Mouse (Mus musculus): ENCODE data around the gene Arl8a. TPM values are rescaled to one million over a fixed set of nuclear protein-coding genes. Genes with fewer than 3 reads are reported as not detected.

Gene Arl8a
- polyA plus RNA-seq, 1 experiment from 2014 or later: 104 TPM

DNA sequence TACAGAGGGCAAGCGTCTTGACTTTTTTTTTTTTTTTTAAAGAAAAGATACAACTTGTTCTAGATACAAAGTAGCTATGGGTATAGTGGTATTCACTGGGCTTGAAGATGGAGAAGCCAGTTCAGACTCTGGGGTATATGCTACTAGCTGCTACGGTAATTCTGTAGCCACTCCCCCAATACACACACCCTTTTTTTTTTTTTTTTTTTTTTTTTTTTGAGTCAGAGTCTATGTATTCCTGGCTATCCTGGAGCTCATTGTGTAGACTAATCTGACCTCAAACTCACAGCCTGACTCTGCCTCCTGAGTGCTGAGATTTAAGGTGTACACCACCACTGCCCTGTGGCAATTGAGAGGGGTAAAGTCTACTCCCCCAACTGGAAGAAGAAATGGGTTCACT lies 4.2 kb upstream of the Arl8a start:
- Histone ChIP-seq H3K9ac (ENCODE audit: low read length) (no peak overlapping the region), H3K4me1 (ENCODE audit: control insufficient read depth, insufficient read depth, low read length) (no peaks in the 10 kb centered on the region), H3K4me2 (ENCODE audit: low read depth) (no peak overlapping the region), H3K27me3 (ENCODE audit: control insufficient read depth, insufficient read depth, low read length) (peaks cover 5% of the 10 kb centered on the region; the same call in 1 of the 2 replicates), H3K4me3 (ENCODE audit: low read depth, low read length) (no peak overlapping the region), H3K36me3 (ENCODE audit: control insufficient read depth, insufficient read depth, low read length) (no peaks in the 10 kb centered on the region), H3K9me3 (ENCODE audit: control insufficient read depth, low read length) (no peaks in the 10 kb centered on the region), H3K27ac (ENCODE audit: low read depth, low read length) (no peak overlapping the region)
- DNase-seq (ENCODE audit: low spot score) (no peak), ATAC-seq (ENCODE audit: insufficient read depth, low FRiP score, low TSS enrichment) (no peak)
- 75% methylated on average over 2 of the region's 2 CpGs for WGBS

DNA sequence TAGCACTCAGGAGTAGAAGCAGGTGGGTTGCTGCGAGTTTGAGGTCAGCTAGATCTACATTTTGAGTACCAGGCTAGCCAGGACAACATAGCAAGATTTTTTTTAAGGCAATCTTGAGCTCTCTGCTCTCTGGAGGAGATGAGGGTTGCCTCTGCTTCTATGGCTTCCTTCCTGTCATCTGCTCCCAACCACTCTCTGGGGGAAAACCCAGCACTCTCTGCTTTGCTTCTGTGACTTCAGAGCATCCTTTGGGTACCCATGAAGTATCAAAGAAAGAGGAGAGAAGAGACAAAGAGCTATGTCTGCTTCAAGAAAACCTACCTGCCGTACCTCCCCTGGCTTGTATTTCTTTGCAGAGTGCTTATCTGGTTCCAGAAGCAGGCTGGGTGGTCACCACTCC lies 2.7 kb upstream of the Arl8a start:
- DNase-seq (ENCODE audit: low spot score) (no peak), ATAC-seq (ENCODE audit: insufficient read depth, low FRiP score, low TSS enrichment) (no peak)
- peaks cover 8% of the 10 kb centered on the region for H3K4me1 ChIP-seq (ENCODE audit: control insufficient read depth, insufficient read depth, low read length)
- no peak overlapping the region for H3K4me3 ChIP-seq (ENCODE audit: low read depth, low read length)
- peaks cover 5% of the 10 kb centered on the region; the same call in 1 of the 2 replicates for H3K27me3 ChIP-seq (ENCODE audit: control insufficient read depth, insufficient read depth, low read length)
- H3K9ac ChIP-seq (ENCODE audit: low read length): no peak overlapping the region
- no peak overlapping the region for H3K27ac ChIP-seq (ENCODE audit: low read depth, low read length)
- WGBS: 78% methylated on average over 2 of the region's 2 CpGs
- no peak overlapping the region for H3K4me2 ChIP-seq (ENCODE audit: low read depth)
- H3K9me3 ChIP-seq (ENCODE audit: control insufficient read depth, low read length): no peaks in the 10 kb centered on the region
- no peaks in the 10 kb centered on the region for H3K36me3 ChIP-seq (ENCODE audit: control insufficient read depth, insufficient read depth, low read length)

GRCm38 (mm10) chr1:135146946-135147701 lies 500 bp downstream of the Arl8a start:
- WGBS: 0% methylated on average over 69 of the region's 69 CpGs
- Histone ChIP-seq H3K9me3 (ENCODE audit: control insufficient read depth, low read length) (no peaks in the 10 kb centered on the region), H3K9ac (ENCODE audit: low read length) (peak overlapping the region; percentile 92), H3K27ac (ENCODE audit: low read depth, low read length) (peak overlapping the region; percentile 75), H3K27me3 (ENCODE audit: control insufficient read depth, insufficient read depth, low read length) (peaks cover 5% of the 10 kb centered on the region; the same call in 1 of the 2 replicates), H3K4me1 (ENCODE audit: control insufficient read depth, insufficient read depth, low read length) (peaks cover 8% of the 10 kb centered on the region), H3K4me3 (ENCODE audit: low read depth, low read length) (peak overlapping the region; percentile 90), H3K36me3 (ENCODE audit: control insufficient read depth, insufficient read depth, low read length) (no peaks in the 10 kb centered on the region), H3K4me2 (ENCODE audit: low read depth) (peak overlapping the region; percentile 92)
- DNase-seq (ENCODE audit: low spot score) (peak; percentile 71), ATAC-seq (ENCODE audit: insufficient read depth, low FRiP score, low TSS enrichment) (peak; percentile 75)

DNA sequence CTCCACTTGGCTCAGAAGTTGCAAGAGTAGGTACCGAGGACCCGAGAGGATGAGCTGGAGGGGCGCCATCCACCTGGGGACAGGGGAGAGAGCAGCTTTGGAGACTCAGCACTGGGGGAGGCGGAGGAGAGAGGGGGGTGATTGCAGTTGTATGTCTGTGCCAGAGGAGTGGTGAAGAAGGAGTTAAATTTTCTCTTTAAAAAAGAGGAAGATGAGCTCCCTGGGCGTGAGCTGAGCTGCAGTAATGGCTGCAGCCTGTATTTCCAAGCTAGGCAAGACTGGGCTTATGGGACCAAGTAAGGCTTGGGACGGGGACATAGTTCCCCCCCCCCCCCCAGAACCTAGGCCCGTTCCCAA lies 1.1 kb downstream of the Arl8a start:
- no peak overlapping the region for H3K27ac ChIP-seq (ENCODE audit: low read depth, low read length)

GRCm38 (mm10) chr1:135148476-135148875 lies 1.9 kb downstream of the Arl8a start:
- no peak for DNase-seq (ENCODE audit: low spot score)
- no peaks in the 10 kb centered on the region for H3K36me3 ChIP-seq (ENCODE audit: control insufficient read depth, insufficient read depth, low read length)
- peak overlapping the region; percentile 90 for H3K4me3 ChIP-seq (ENCODE audit: low read depth, low read length)
- ATAC-seq (ENCODE audit: insufficient read depth, low FRiP score, low TSS enrichment): no peak
- peak overlapping the region; percentile 92 for H3K4me2 ChIP-seq (ENCODE audit: low read depth)
- no peak overlapping the region for H3K27ac ChIP-seq (ENCODE audit: low read depth, low read length)
- WGBS: 82% methylated on average over 4 of the region's 4 CpGs
- H3K4me1 ChIP-seq (ENCODE audit: control insufficient read depth, insufficient read depth, low read length): peaks cover 8% of the 10 kb centered on the region
- H3K27me3 ChIP-seq (ENCODE audit: control insufficient read depth, insufficient read depth, low read length): peaks cover 5% of the 10 kb centered on the region; the same call in 1 of the 2 replicates
- no peak overlapping the region for H3K9ac ChIP-seq (ENCODE audit: low read length)
- H3K9me3 ChIP-seq (ENCODE audit: control insufficient read depth, low read length): no peaks in the 10 kb centered on the region

More for the DNA sequence above, 1.1 kb downstream of the Arl8a start:
- peaks cover 5% of the 10 kb centered on the region; the same call in 1 of the 2 replicates for H3K27me3 ChIP-seq (ENCODE audit: control insufficient read depth, insufficient read depth, low read length)
- peaks cover 8% of the 10 kb centered on the region for H3K4me1 ChIP-seq (ENCODE audit: control insufficient read depth, insufficient read depth, low read length)
- ATAC-seq (ENCODE audit: insufficient read depth, low FRiP score, low TSS enrichment) (no peak), DNase-seq (ENCODE audit: low spot score) (no peak)
- H3K36me3 ChIP-seq (ENCODE audit: control insufficient read depth, insufficient read depth, low read length): no peaks in the 10 kb centered on the region
- H3K4me2 ChIP-seq (ENCODE audit: low read depth): peak overlapping the region; percentile 92
- WGBS: 1% methylated on average over 7 of the region's 7 CpGs
- no peaks in the 10 kb centered on the region for H3K9me3 ChIP-seq (ENCODE audit: control insufficient read depth, low read length)
- peak overlapping the region; percentile 92 for H3K9ac ChIP-seq (ENCODE audit: low read length)
- H3K4me3 ChIP-seq (ENCODE audit: low read depth, low read length): peak overlapping the region; percentile 90

DNA sequence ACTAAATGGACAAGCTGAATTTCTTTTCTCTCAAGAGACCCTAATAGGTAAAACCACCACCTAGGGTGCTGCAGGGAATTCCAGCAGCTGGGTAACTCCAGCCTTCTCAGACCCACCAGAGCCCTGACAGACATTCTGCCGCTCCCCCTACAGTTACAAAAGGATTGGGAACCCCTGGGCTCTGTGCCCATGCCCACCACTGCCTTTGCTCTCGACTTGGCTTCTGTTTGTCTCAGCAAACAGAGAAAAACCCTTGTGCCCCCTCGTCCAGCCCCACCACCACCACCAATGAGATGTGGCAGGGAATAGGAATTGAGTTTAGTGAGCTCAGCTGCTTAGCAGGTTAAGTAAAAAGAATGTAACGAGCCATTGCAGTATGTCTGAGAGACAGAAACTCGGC lies 2.4 kb downstream of the Arl8a start:
- ATAC-seq (ENCODE audit: insufficient read depth, low FRiP score, low TSS enrichment) (no peak), DNase-seq (ENCODE audit: low spot score) (no peak)
- no peak overlapping the region for H3K27ac ChIP-seq (ENCODE audit: low read depth, low read length)
- WGBS: 75% methylated on average over 5 of the region's 5 CpGs
- no peak overlapping the region for H3K4me3 ChIP-seq (ENCODE audit: low read depth, low read length)
- peaks cover 8% of the 10 kb centered on the region for H3K4me1 ChIP-seq (ENCODE audit: control insufficient read depth, insufficient read depth, low read length)
- no peak overlapping the region for H3K4me2 ChIP-seq (ENCODE audit: low read depth)
- H3K36me3 ChIP-seq (ENCODE audit: control insufficient read depth, insufficient read depth, low read length): no peaks in the 10 kb centered on the region
- H3K9me3 ChIP-seq (ENCODE audit: control insufficient read depth, low read length): no peaks in the 10 kb centered on the region
- no peak overlapping the region for H3K9ac ChIP-seq (ENCODE audit: low read length)
- peaks cover 5% of the 10 kb centered on the region; the same call in 1 of the 2 replicates for H3K27me3 ChIP-seq (ENCODE audit: control insufficient read depth, insufficient read depth, low read length)

DNA sequence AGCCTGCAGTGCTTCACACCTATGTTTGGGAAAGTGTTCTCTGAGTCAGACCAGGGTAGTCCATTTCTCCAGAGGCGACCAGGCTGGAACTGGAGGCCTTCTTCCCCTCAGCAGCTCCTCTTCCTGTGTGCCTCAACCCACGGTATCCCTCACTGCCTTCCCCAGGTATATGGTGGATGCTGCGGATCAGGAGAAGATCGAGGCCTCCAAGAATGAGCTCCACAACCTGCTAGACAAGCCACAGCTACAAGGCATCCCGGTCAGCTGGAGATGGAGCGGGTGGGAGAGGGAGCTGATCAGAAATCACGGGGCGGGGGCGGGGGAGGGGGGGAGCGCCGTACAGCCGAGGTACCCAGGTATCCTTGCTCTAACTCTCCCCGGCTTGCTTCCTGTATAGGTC lies 7.4 kb downstream of the Arl8a start:
- ATAC-seq (ENCODE audit: insufficient read depth, low FRiP score, low TSS enrichment): peak; percentile 39; the same call in 1 of the 2 replicates
- no peak for DNase-seq (ENCODE audit: low spot score)
- Histone ChIP-seq H3K4me3 (ENCODE audit: low read depth, low read length) (no peak overlapping the region), H3K4me2 (ENCODE audit: low read depth) (peak overlapping the region; percentile 43), H3K4me1 (ENCODE audit: control insufficient read depth, insufficient read depth, low read length) (0 out of 2 replicates have a peak, but pooled peaks cover 3% of the 10 kb centered on the region), H3K27me3 (ENCODE audit: control insufficient read depth, insufficient read depth, low read length) (no peaks in the 10 kb centered on the region), H3K9me3 (ENCODE audit: control insufficient read depth, low read length) (no peaks in the 10 kb centered on the region), H3K27ac (ENCODE audit: low read depth, low read length) (peak overlapping the region; percentile 83), H3K36me3 (ENCODE audit: control insufficient read depth, insufficient read depth, low read length) (peaks cover 3% of the 10 kb centered on the region; the same call in 1 of the 2 replicates), H3K9ac (ENCODE audit: low read length) (peak overlapping the region; percentile 70)
- WGBS: 20% methylated on average over 13 of the region's 13 CpGs

GRCm38 (mm10) chr1:135154411-135154959 lies 7.9 kb downstream of the Arl8a start:
- Histone ChIP-seq H3K4me2 (ENCODE audit: low read depth) (peak overlapping the region; percentile 43), H3K36me3 (ENCODE audit: control insufficient read depth, insufficient read depth, low read length) (peaks cover 3% of the 10 kb centered on the region; the same call in 1 of the 2 replicates), H3K9ac (ENCODE audit: low read length) (peak overlapping the region; percentile 70), H3K4me3 (ENCODE audit: low read depth, low read length) (no peak overlapping the region), H3K9me3 (ENCODE audit: control insufficient read depth, low read length) (no peaks in the 10 kb centered on the region), H3K4me1 (ENCODE audit: control insufficient read depth, insufficient read depth, low read length) (0 out of 2 replicates have a peak, but pooled peaks cover 3% of the 10 kb centered on the region), H3K27me3 (ENCODE audit: control insufficient read depth, insufficient read depth, low read length) (no peaks in the 10 kb centered on the region), H3K27ac (ENCODE audit: low read depth, low read length) (peak overlapping the region; percentile 83)
- ATAC-seq (ENCODE audit: insufficient read depth, low FRiP score, low TSS enrichment) (peak; percentile 46), DNase-seq (ENCODE audit: low spot score) (peak; percentile 85)
- 4% methylated on average over 14 of the region's 14 CpGs for WGBS

All from neural tube, embryonic 11.5 days (tissue).